Mouse (Mus musculus) myocyte (in vitro differentiated cells): ENCODE results near the gene Ccdc155.

Source experiments
- CEBPB ChIP-seq: IDR thresholded peaks from 2 replicates; pipeline ENCODE4 v1.6.1; 2011; ENCODE audit warnings: mild to moderate bottlenecking, moderate library complexity; ENCODE audit not compliant: poor library complexity, insufficient read depth, severe bottlenecking
- E2F4 ChIP-seq: IDR thresholded peaks from one replicate; pipeline ENCODE4 v1.6.1; 2011; ENCODE audit warnings: mild to moderate bottlenecking, control low read depth, moderate library complexity; ENCODE audit not compliant: insufficient read depth
- MAX ChIP-seq: IDR thresholded peaks from one replicate; pipeline ENCODE4 v1.6.1; 2011; ENCODE audit warnings: low read depth, mild to moderate bottlenecking, control low read depth
- MYOD1 ChIP-seq, 3 experiments: IDR thresholded peaks; one replicate each; pipeline ENCODE4 v1.6.1; 2011; ENCODE audit warnings: control low read depth in 2 of 3, low read depth in 2 of 3, mild to moderate bottlenecking in 2 of 3, moderate library complexity in 1 of 3; ENCODE audit not compliant: insufficient read length in 2 of 3, control insufficient read depth in 1 of 3
- MYOG ChIP-seq, 3 experiments: IDR thresholded peaks; one replicate each; pipeline ENCODE4 v1.6.1; 2011; ENCODE audit warnings: control low read depth in 2 of 3, low read depth in 2 of 3, mild to moderate bottlenecking in 2 of 3; ENCODE audit not compliant: insufficient read length in 2 of 3, control insufficient read depth in 1 of 3, insufficient read depth in 1 of 3
- POLR2A ChIP-seq: IDR thresholded peaks from one replicate; pipeline ENCODE4 v1.6.1; 2011; ENCODE audit warnings: low read depth, mild to moderate bottlenecking, control low read depth, moderate library complexity; ENCODE audit not compliant: insufficient read length
- POLR2AphosphoS2 ChIP-seq: IDR thresholded peaks from one replicate; pipeline ENCODE4 v1.6.1; 2011; ENCODE audit warnings: low read depth, control low read depth; ENCODE audit not compliant: insufficient read length
- REST ChIP-seq: IDR thresholded peaks from one replicate; pipeline ENCODE4 v1.6.1; 2011; ENCODE audit warnings: mild to moderate bottlenecking, control low read depth, moderate library complexity; ENCODE audit not compliant: insufficient read depth, insufficient read length
- SRF ChIP-seq: IDR thresholded peaks from one replicate; pipeline ENCODE4 v1.6.1; 2011; ENCODE audit warnings: low read depth; ENCODE audit not compliant: control insufficient read depth, insufficient read length
- TCF12 ChIP-seq: IDR thresholded peaks from one replicate; pipeline ENCODE4 v1.6.1; 2011; ENCODE audit warnings: mild to moderate bottlenecking, control low read depth; ENCODE audit not compliant: poor library complexity, insufficient read depth, severe bottlenecking
- TCF3 ChIP-seq: IDR thresholded peaks from one replicate; pipeline ENCODE4 v1.6.1; 2011; ENCODE audit warnings: low read depth, control low read depth; ENCODE audit not compliant: insufficient read length
- USF1 ChIP-seq: IDR thresholded peaks from one replicate; pipeline ENCODE4 v1.6.1; 2011; ENCODE audit warnings: low read depth, mild to moderate bottlenecking, control low read depth, moderate library complexity

DNA sequence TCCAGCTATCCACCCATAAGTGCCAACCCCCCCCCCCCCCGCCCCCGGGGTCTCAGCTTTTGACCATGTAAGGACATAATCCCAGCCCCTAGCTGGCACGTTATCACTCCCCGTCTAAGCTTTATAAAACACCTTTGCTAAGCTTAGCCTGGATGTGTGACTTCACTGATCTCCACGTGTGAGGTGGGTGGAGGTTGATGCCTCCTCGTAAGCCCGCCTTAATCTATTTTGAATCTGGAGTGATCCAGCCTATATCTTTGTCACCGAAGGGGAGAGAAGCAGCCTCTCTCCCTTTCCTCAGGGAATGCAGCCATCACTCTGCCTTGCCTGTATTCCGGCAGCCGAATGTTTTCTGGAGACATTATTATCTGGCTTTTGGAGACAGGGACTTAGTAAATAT lies 2.0 kb downstream of the Ccdc155 start:
- TF ChIP-seq MAX (no peak), TCF12 (no peak), POLR2A (no peak), MYOD1 (IDR thresholded peaks at IDR 0.05; ENCODE audit: control insufficient read depth in 1 of 3, insufficient read length in 2 of 3, low read depth in 2 of 3) (no peak), CEBPB (no peak), SRF (no peak), POLR2AphosphoS2 (no peak), E2F4 (no peak), MYOG (IDR thresholded peaks at IDR 0.05; ENCODE audit: control insufficient read depth in 1 of 3, insufficient read depth in 1 of 3, insufficient read length in 2 of 3, low read depth in 2 of 3) (no peak), REST (no peak), USF1 (no peak), TCF3 (no peak)
